Mouse (Mus musculus) testis, adult 2 months (tissue): ENCODE measurements at regions not wholly inside any gene's neighbourhood (a gene's known extent, or its start where the extent isn't known, plus 50 kb on each side); places are given as distances from the start of the nearest gene placed in this dataset.

ENCODE experiments used
- H3K27ac ChIP-seq: fragments of 200-500 bp; 2 replicates; pipeline ENCODE4 v1.5.1; 2012; ENCODE audit warnings: low read depth, low read length; ENCODE audit not compliant: control insufficient read depth, insufficient read depth
- H3K27me3 ChIP-seq: fragments of 200-500 bp; 2 replicates; pipeline ENCODE4 v1.6.1; 2012; ENCODE audit warnings: mild to moderate bottlenecking, low read length, moderate library complexity; ENCODE audit not compliant: control insufficient read depth, insufficient read depth
- H3K36me3 ChIP-seq: fragments of 200-500 bp; 2 replicates; pipeline ENCODE4 v1.6.1; 2012; ENCODE audit warnings: mild to moderate bottlenecking, low read length; ENCODE audit not compliant: control insufficient read depth, insufficient read depth
- H3K4me1 ChIP-seq: fragments of 200-500 bp; 2 replicates; pipeline ENCODE4 v1.6.1; 2012; ENCODE audit warnings: low read length; ENCODE audit not compliant: control insufficient read depth, insufficient read depth
- H3K4me3 ChIP-seq: fragments of 200-500 bp; 2 replicates; pipeline ENCODE4 v1.5.1; 2012; ENCODE audit warnings: low read depth, mild to moderate bottlenecking, low read length, moderate library complexity, mixed read lengths; ENCODE audit not compliant: control insufficient read depth
- CTCF ChIP-seq: fragments of 200-500 bp; IDR thresholded peaks from 2 replicates; pipeline ENCODE4 v1.5.1; 2012; ENCODE audit warnings: low read depth, mild to moderate bottlenecking, inconsistent platforms, low read length, moderate library complexity; ENCODE audit not compliant: control insufficient read depth, insufficient read depth, insufficient replicate concordance
- POLR2A ChIP-seq: fragments of 200-500 bp; IDR thresholded peaks from 2 replicates; pipeline ENCODE4 v1.6.1; 2012; ENCODE audit warnings: low read depth, mild to moderate bottlenecking, inconsistent platforms, low read length, moderate library complexity; ENCODE audit not compliant: control insufficient read depth

GRCm38 (mm10) chr2:45178849-45179453, 61.8 kb upstream of the Zeb2 start:
- Histone ChIP-seq H3K27ac (no peak overlapping the region), H3K36me3 (no peaks in the 10 kb centered on the region), H3K4me3 (no peak overlapping the region), H3K4me1 (no peaks in the 10 kb centered on the region), H3K27me3 (no peaks in the 10 kb centered on the region)
- TF ChIP-seq CTCF = no peak
- no peak for TF ChIP-seq POLR2A

- no peak overlapping the region for H3K27ac ChIP-seq
- H3K27me3 ChIP-seq = no peaks in the 10 kb centered on the region
- no peaks in the 10 kb centered on the region; the same call in 1 of the 2 replicates for H3K4me1 ChIP-seq
- no peak overlapping the region for H3K4me3 ChIP-seq
- no peaks in the 10 kb centered on the region for H3K36me3 ChIP-seq
- TF ChIP-seq CTCF (no peak), POLR2A (no peak)
Measured at GRCm38 (mm10) chr2:45172382-45172781, 55.2 kb upstream of the Zeb2 start.

- TF ChIP-seq POLR2A (no peak), CTCF (no peak)
- H3K27ac ChIP-seq = no peak overlapping the region
- no peaks in the 10 kb centered on the region for H3K27me3 ChIP-seq
- no peak overlapping the region for H3K4me3 ChIP-seq
- H3K36me3 ChIP-seq = no peaks in the 10 kb centered on the region
- no peaks in the 10 kb centered on the region; the same call in 1 of the 2 replicates for H3K4me1 ChIP-seq
Measured at GRCm38 (mm10) chr2:45171520-45172173, 54.5 kb upstream of the Zeb2 start.

- no peaks in the 10 kb centered on the region for H3K27me3 ChIP-seq
- no peaks in the 10 kb centered on the region for H3K36me3 ChIP-seq
- H3K4me1 ChIP-seq = no peaks in the 10 kb centered on the region; the same call in 1 of the 2 replicates
- no peak for TF ChIP-seq POLR2A
- TF ChIP-seq CTCF = no peak
- H3K4me3 ChIP-seq = no peak overlapping the region
- no peak overlapping the region for H3K27ac ChIP-seq
Measured at GRCm38 (mm10) chr2:45170272-45170671, 53.1 kb upstream of the Zeb2 start.

- Histone ChIP-seq H3K4me1 (no peaks in the 10 kb centered on the region; the same call in 1 of the 2 replicates), H3K27me3 (no peaks in the 10 kb centered on the region), H3K4me3 (no peak overlapping the region), H3K36me3 (no peaks in the 10 kb centered on the region), H3K27ac (no peak overlapping the region)
- TF ChIP-seq POLR2A (no peak), CTCF (no peak)
Measured at GRCm38 (mm10) chr2:45169429-45170070, 52.4 kb upstream of the Zeb2 start.

GRCm38 (mm10) chr2:45168606-45169005, 51.4 kb upstream of the Zeb2 start:
- Histone ChIP-seq H3K4me1 (no peaks in the 10 kb centered on the region; the same call in 1 of the 2 replicates), H3K27me3 (no peaks in the 10 kb centered on the region), H3K27ac (no peak overlapping the region), H3K36me3 (no peaks in the 10 kb centered on the region), H3K4me3 (no peak overlapping the region)
- TF ChIP-seq POLR2A (no peak), CTCF (no peak)
